Mouse (Mus musculus): ENCODE results near the gene Bbip1.

- no peak for TF ChIP-seq CTCF (conservative IDR thresholded peaks at IDR 0.05; ENCODE audit: low read length)
- TF ChIP-seq POU5F1 (IDR thresholded peaks at IDR 0.05; ENCODE audit: borderline replicate concordance, low read length), result no peak
Observed at GRCm38 (mm10) chr19:53993860-53994259, 49.4 kb upstream of the Bbip1 start.
